Mouse (Mus musculus): Measurements from ENCODE around the gene Taf4. TPM values are rescaled to one million over a fixed set of nuclear protein-coding genes. Genes with fewer than 3 reads are reported as not detected.

Taf4 gene
- polyA plus RNA-seq, 1 experiment = 9.1 TPM

GRCm38 (mm10) chr2:179873315-179873714 lies 103.1 kb downstream of the Taf4 start:
- Histone ChIP-seq H3K9me3 (no peaks in the 10 kb centered on the region), H3K27me3 (replicated peaks) (peaks cover 63% of the 10 kb centered on the region), H3K4me1 (peaks cover 12% of the 10 kb centered on the region), H3K4me3 (replicated peaks) (no peak overlapping the region), H3K36me3 (replicated peaks; ENCODE audit: low read length) (no peaks in the 10 kb centered on the region)
- TF ChIP-seq FLI1 (IDR thresholded peaks at IDR 0.05; ENCODE audit: low read length) = no peak
- TF ChIP-seq GATA1 (IDR thresholded peaks at IDR 0.05; ENCODE audit: borderline replicate concordance, low read length) = no peak

GRCm38 (mm10) chr2:179872724-179873123 lies 103.7 kb downstream of the Taf4 start:
- Histone ChIP-seq H3K4me3 (replicated peaks) (no peak overlapping the region), H3K36me3 (replicated peaks; ENCODE audit: low read length) (no peaks in the 10 kb centered on the region), H3K4me1 (peaks cover 12% of the 10 kb centered on the region), H3K9me3 (no peaks in the 10 kb centered on the region), H3K27me3 (replicated peaks) (peaks cover 66% of the 10 kb centered on the region)
- TF ChIP-seq FLI1 (IDR thresholded peaks at IDR 0.05; ENCODE audit: low read length) (no peak), GATA1 (IDR thresholded peaks at IDR 0.05; ENCODE audit: borderline replicate concordance, low read length) (no peak)

- Histone ChIP-seq H3K4me3 (replicated peaks) (no peak overlapping the region), H3K9me3 (no peaks in the 10 kb centered on the region), H3K4me1 (peaks cover 3% of the 10 kb centered on the region; the same call in 1 of the 2 replicates), H3K36me3 (replicated peaks; ENCODE audit: low read length) (no peaks in the 10 kb centered on the region), H3K27me3 (replicated peaks) (peaks cover 68% of the 10 kb centered on the region)
- no peak for TF ChIP-seq GATA1 (IDR thresholded peaks at IDR 0.05; ENCODE audit: borderline replicate concordance, low read length)
- no peak for TF ChIP-seq FLI1 (IDR thresholded peaks at IDR 0.05; ENCODE audit: low read length)
These were observed 106.6 kb downstream of the Taf4 start for GRCm38 (mm10) chr2:179869871-179870270.

- peaks cover 61% of the 10 kb centered on the region for H3K27me3 ChIP-seq (replicated peaks)
- no peaks in the 10 kb centered on the region for H3K9me3 ChIP-seq
- 0 out of 2 replicates have a peak, but pooled peaks cover 3% of the 10 kb centered on the region for H3K4me1 ChIP-seq
- no peak overlapping the region for H3K4me3 ChIP-seq (replicated peaks)
- no peak for TF ChIP-seq GATA1 (IDR thresholded peaks at IDR 0.05; ENCODE audit: borderline replicate concordance, low read length)
- no peak for TF ChIP-seq FLI1 (IDR thresholded peaks at IDR 0.05; ENCODE audit: low read length)
- H3K36me3 ChIP-seq (replicated peaks; ENCODE audit: low read length) = no peaks in the 10 kb centered on the region
These were observed 108.8 kb downstream of the Taf4 start for GRCm38 (mm10) chr2:179867669-179868068.

- H3K4me3 ChIP-seq (replicated peaks) = no peak overlapping the region
- H3K36me3 ChIP-seq (replicated peaks; ENCODE audit: low read length) = no peaks in the 10 kb centered on the region
- no peak for TF ChIP-seq GATA1 (IDR thresholded peaks at IDR 0.05; ENCODE audit: borderline replicate concordance, low read length)
- no peak for TF ChIP-seq FLI1 (IDR thresholded peaks at IDR 0.05; ENCODE audit: low read length)
- H3K9me3 ChIP-seq = no peaks in the 10 kb centered on the region
- H3K4me1 ChIP-seq = peaks cover 7% of the 10 kb centered on the region; the same call in 1 of the 2 replicates
- peaks cover 58% of the 10 kb centered on the region for H3K27me3 ChIP-seq (replicated peaks)
These were observed 111.3 kb downstream of the Taf4 start for GRCm38 (mm10) chr2:179865097-179865496.

GRCm38 (mm10) chr2:179863266-179863665 lies 113.2 kb downstream of the Taf4 start:
- TF ChIP-seq GATA1 (IDR thresholded peaks at IDR 0.05; ENCODE audit: borderline replicate concordance, low read length) (no peak), FLI1 (IDR thresholded peaks at IDR 0.05; ENCODE audit: low read length) (no peak)
- H3K27me3 ChIP-seq (replicated peaks) = peaks cover 52% of the 10 kb centered on the region
- H3K9me3 ChIP-seq = no peaks in the 10 kb centered on the region
- H3K4me1 ChIP-seq = peaks cover 7% of the 10 kb centered on the region; the same call in 1 of the 2 replicates
- H3K36me3 ChIP-seq (replicated peaks; ENCODE audit: low read length) = no peaks in the 10 kb centered on the region
- no peak overlapping the region for H3K4me3 ChIP-seq (replicated peaks)

- peaks cover 48% of the 10 kb centered on the region for H3K27me3 ChIP-seq (replicated peaks)
- no peaks in the 10 kb centered on the region for H3K9me3 ChIP-seq
- H3K36me3 ChIP-seq (replicated peaks; ENCODE audit: low read length) = no peaks in the 10 kb centered on the region
- peaks cover 7% of the 10 kb centered on the region; the same call in 1 of the 2 replicates for H3K4me1 ChIP-seq
- TF ChIP-seq FLI1 (IDR thresholded peaks at IDR 0.05; ENCODE audit: low read length) (no peak), GATA1 (IDR thresholded peaks at IDR 0.05; ENCODE audit: borderline replicate concordance, low read length) (no peak)
- H3K4me3 ChIP-seq (replicated peaks) = no peak overlapping the region
These were observed 113.8 kb downstream of the Taf4 start for GRCm38 (mm10) chr2:179862676-179863075.

Other genes with a start within 250 kb of the Taf4 start
- gene Lsm14b, start 48.3 kb upstream of the Taf4 start, polyA plus RNA-seq (2012; ENCODE audit: insufficient read depth, low replicate concordance) = 17.3 and 46.0 TPM in 2 replicates
- 52.5 and 97.9 TPM in 2 replicates for gene Psma7, start 65.8 kb upstream of the Taf4 start, polyA plus RNA-seq (2012; ENCODE audit: insufficient read depth, low replicate concordance)
- gene Ss18l1, start 65.9 kb upstream of the Taf4 start, polyA plus RNA-seq (2012; ENCODE audit: insufficient read depth, low replicate concordance) = 0.54 and 0.75 TPM in 2 replicates
- gene Mtg2, start 93.9 kb upstream of the Taf4 start, polyA plus RNA-seq (2012; ENCODE audit: insufficient read depth, low replicate concordance) = 2.3 and 13.9 TPM in 2 replicates
- gene Hrh3, start 127.8 kb upstream of the Taf4 start, polyA plus RNA-seq (2012; ENCODE audit: insufficient read depth, low replicate concordance) = not detected in 2 replicates
- 6.4 and 18.4 TPM in 2 replicates for gene Osbpl2, start 142.7 kb upstream of the Taf4 start, polyA plus RNA-seq (2012; ENCODE audit: insufficient read depth, low replicate concordance)
- gene Adrm1, start 194.8 kb upstream of the Taf4 start, polyA plus RNA-seq (2012; ENCODE audit: insufficient read depth, low replicate concordance) = 509 and 1,399 TPM in 2 replicates
- 0.23 and 3.4 TPM in 2 replicates for gene Lama5, start 249.2 kb upstream of the Taf4 start, polyA plus RNA-seq (2012; ENCODE audit: insufficient read depth, low replicate concordance)